Mouse (Mus musculus): ENCODE data around the gene Slc18a2.

DNA sequence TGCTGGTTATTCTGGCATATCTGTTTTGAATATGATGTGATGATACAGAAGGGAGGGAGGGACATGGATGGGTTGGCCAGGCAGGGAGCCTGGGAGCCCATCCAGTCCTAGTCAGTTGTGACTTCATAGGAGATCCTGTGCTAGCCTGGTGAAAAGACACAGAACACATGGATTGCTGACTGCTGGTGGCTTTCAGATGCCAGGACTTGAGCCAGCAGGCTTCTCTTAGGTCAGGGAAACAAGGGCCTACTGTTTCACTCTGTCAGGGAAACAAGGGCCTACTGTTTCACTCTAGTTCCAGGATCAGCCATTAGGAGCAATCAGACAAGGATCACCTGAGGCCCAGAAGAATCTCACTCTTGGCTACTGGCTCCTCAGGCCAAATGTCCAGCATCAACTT lies 20.1 kb downstream of the Slc18a2 start:
- TF ChIP-seq CTCF (IDR thresholded peaks at IDR 0.05; ENCODE audit: insufficient read depth, low read length) (no peak), POLR2A (IDR thresholded peaks at IDR 0.05; ENCODE audit: borderline replicate concordance, extremely low read depth, low read depth, low read length) (no peak)
